Mouse (Mus musculus): ENCODE results near the gene Cox6b1. TPM values are rescaled to one million over a fixed set of nuclear protein-coding genes. Genes with fewer than 3 reads are reported as not detected.

The Cox6b1 gene
- total and polyA plus RNA-seq, 3 experiments: 611 to 799 TPM; not detected in 1

GRCm38 (mm10) chr7:30664529-30665200 is 38.7 kb upstream of the Cox6b1 start, which contains the start of gene Haus5 (continued):
- TF ChIP-seq TAL1 (IDR thresholded peaks at IDR 0.05; ENCODE audit: low read length): no peak
- no peak for TF ChIP-seq MAFK (IDR thresholded peaks at IDR 0.05; ENCODE audit: borderline replicate concordance, low read depth, low read length)
- no peak for TF ChIP-seq USF1 (IDR thresholded peaks at IDR 0.05; ENCODE audit: low read depth, low read length)

- H3K79me2 ChIP-seq (ENCODE audit: control insufficient read depth, insufficient read depth, low read length, poor library complexity): peaks cover 7% of the 10 kb centered on the region
- peak within 1 kb of the TSS; percentile 91 for H3K4me3 ChIP-seq (ENCODE audit: control insufficient read depth in 1 of 2, insufficient read depth in 1 of 2, low read depth in 2 of 2, low read length in 2 of 2)
- H3K9me3 ChIP-seq (replicated peaks; ENCODE audit: insufficient read depth, low read length): no peaks in the 10 kb centered on the region
- peak within 1 kb of the TSS; percentile 85 for H3K9ac ChIP-seq (ENCODE audit: control insufficient read depth, low read depth, low read length, poor library complexity, severe bottlenecking)
- no peaks in the 10 kb centered on the region for H3K27me3 ChIP-seq (ENCODE audit: control insufficient read depth in 1 of 2, insufficient read depth in 2 of 2, low read length in 2 of 2)
- TF ChIP-seq TAL1 (IDR thresholded peaks at IDR 0.05; ENCODE audit: low read length) (no peak), SIN3A (IDR thresholded peaks at IDR 0.05; ENCODE audit: low read length) (peak; percentile 98), TBP (IDR thresholded peaks at IDR 0.05; ENCODE audit: low read depth, low read length) (peak; percentile 48; the same call in 1 of the 2 replicates), MYB (IDR thresholded peaks at IDR 0.05; ENCODE audit: low read depth, low read length) (no peak), MAFK (IDR thresholded peaks at IDR 0.05; ENCODE audit: borderline replicate concordance, low read depth, low read length) (no peak), POLR2A (IDR thresholded peaks at IDR 0.05; ENCODE audit: control insufficient read depth in 1 of 2, insufficient read depth in 1 of 2, low read depth in 1 of 2, low read length in 2 of 2, poor library complexity in 1 of 2) (peak; percentile 59 to 78), CHD2 (IDR thresholded peaks at IDR 0.05; ENCODE audit: low read length) (peak; percentile 36; the same call in 1 of the 2 replicates), TCF12 (IDR thresholded peaks at IDR 0.05; ENCODE audit: low read depth, low read length) (no peak), KAT2A (conservative IDR thresholded peaks at IDR 0.05; ENCODE audit: low read depth, low read length) (peak; percentile 67; the same call in 1 of the 2 replicates), RAD21 (IDR thresholded peaks at IDR 0.05; ENCODE audit: low read depth, low read length) (no peak), USF1 (IDR thresholded peaks at IDR 0.05; ENCODE audit: low read depth, low read length) (no peak), NELFE (IDR thresholded peaks at IDR 0.05; ENCODE audit: low read depth, low read length) (peak; percentile 86), ZNF384 (IDR thresholded peaks at IDR 0.05; ENCODE audit: low read depth, low read length) (no peak), MXI1 (IDR thresholded peaks at IDR 0.05; ENCODE audit: low read depth, low read length) (peak; percentile 74), POLR2AphosphoS2 (IDR thresholded peaks at IDR 0.05; ENCODE audit: low read length) (peak; percentile 86), SMC3 (IDR thresholded peaks at IDR 0.05; ENCODE audit: low read depth, low read length) (no peak), NRF1 (IDR thresholded peaks at IDR 0.05; ENCODE audit: insufficient read depth, low read depth, low read length, poor library complexity, severe bottlenecking) (peak; percentile 55; the same call in 1 of the 2 replicates), ZMIZ1 (IDR thresholded peaks at IDR 0.05; ENCODE audit: low read depth, low read length) (peak; percentile 85), MYC (IDR thresholded peaks at IDR 0.05; ENCODE audit: low read depth, low read length) (no peak), GATA1 (IDR thresholded peaks at IDR 0.05; ENCODE audit: low read depth, low read length) (0 out of 2 replicates have a peak, but pooled peaks have one; percentile 21), ZKSCAN1 (IDR thresholded peaks at IDR 0.05; ENCODE audit: low read depth, low read length) (no peak), E2F4 (IDR thresholded peaks at IDR 0.05; ENCODE audit: borderline replicate concordance, low read depth, low read length) (no peak), ETS1 (IDR thresholded peaks at IDR 0.05; ENCODE audit: low read depth, low read length) (no peak), GABPA (IDR thresholded peaks at IDR 0.05; ENCODE audit: low read depth, low read length) (no peak), RCOR1 (IDR thresholded peaks at IDR 0.05; ENCODE audit: low read depth, low read length) (no peak), USF2 (IDR thresholded peaks at IDR 0.05; ENCODE audit: borderline replicate concordance in 1 of 2, insufficient read depth in 1 of 2, low read depth in 1 of 2, low read length in 2 of 2) (no peak), HCFC1 (IDR thresholded peaks at IDR 0.05; ENCODE audit: low read depth, low read length) (peak; percentile 94), JUND (IDR thresholded peaks at IDR 0.05; ENCODE audit: low read depth, low read length) (no peak), ELF1 (IDR thresholded peaks at IDR 0.05; ENCODE audit: low read depth, low read length) (peak; percentile 99)
- H3K36me3 ChIP-seq (ENCODE audit: control insufficient read depth in 1 of 2, insufficient read depth in 2 of 2, low read length in 2 of 2): peaks cover 0 to 2% of the 10 kb centered on the region in 2 experiments; a peak in 1 of 4 replicates
- H3K27ac ChIP-seq (ENCODE audit: control insufficient read depth, low read depth, low read length): no peak within 1 kb of the TSS
- peak; percentile 99 for DNase-seq (ENCODE audit: low read depth, low spot score)
- H3K4me1 ChIP-seq (ENCODE audit: control insufficient read depth in 1 of 2, insufficient read depth in 2 of 2, low read length in 2 of 2): peaks cover 0 to 3% of the 10 kb centered on the region in 2 experiments; a peak in 1 of 4 replicates
Observed at GRCm38 (mm10) chr7:30649591-30650540, 23.9 kb upstream of the Cox6b1 start, which contains the start of gene Rbm42. Gene Rbm42, minus strand, starts transcription at chr7:30650317.
